13 mouse cellular contexts compared by ENCODE assay signal in genomic region chr2:83669988-83670387, GRCm38 (mm10). TPM values are rescaled to one million over a fixed set of nuclear protein-coding genes. Genes with fewer than 3 reads are reported as not detected.
DNase-seq lines count a peak whose midpoint lies in the region; TF ChIP-seq lines count a peak whose summit lies in the region.
"Had no signal": no experiment of that assay in that cellular context is flagged by ENCODE, and none has a peak within 500 bp of the region (broad histone marks: within the 10 kb centered on the region; RNA-seq: fewer than 3 reads in every experiment).

No protein-coding gene starts in this region.

- no peak overlapping the region for H3K4me3 ChIP-seq in gastrocnemius, adult 2 months
- no peak overlapping the region for H3K4me3 ChIP-seq in layer of hippocampus, adult 2 months
- H3K4me3 ChIP-seq in MEL (ENCODE audit: control insufficient read depth in 1 of 2, insufficient read depth in 1 of 2, low read depth in 2 of 2, low read length in 2 of 2) = no peak overlapping the region
- H3K4me3 ChIP-seq: heart, embryonic 13.5 days; hindbrain, embryonic 12.5 days; liver, embryonic 13.5 days; myocyte had no signal

- H3K9me3 ChIP-seq in MEL (replicated peaks; ENCODE audit: insufficient read depth, low read length) = no peaks in the 10 kb centered on the region
- H3K9me3 ChIP-seq: heart, embryonic 13.5 days; hindbrain, embryonic 12.5 days; liver, embryonic 13.5 days had no signal

- TF ChIP-seq RAD21 in MEL (IDR thresholded peaks at IDR 0.05; ENCODE audit: low read depth, low read length) = no peak

- TF ChIP-seq EP300 in MEL (IDR thresholded peaks at IDR 0.05; ENCODE audit: low read depth in 1 of 2, low read length in 2 of 2) = no peak

- DNase-seq in gastrocnemius, adult 2 months = no peak
- no peak for DNase-seq in gastrocnemius, postnatal 25 days
- DNase-seq in layer of hippocampus, adult 2 months (ENCODE audit: low spot score in 2 of 2) = no peak
- DNase-seq in layer of hippocampus, adult 11-12 months (ENCODE audit: low spot score) = no peak
- DNase-seq in 3T3-L1 (ENCODE audit: low read depth, low spot score) (peak; percentile 48), MEL (ENCODE audit: low read depth, low spot score) (no peak)
- DNase-seq in T-cell, adult 2 months (ENCODE audit: low spot score) = no peak
- DNase-seq in gastrocnemius, postnatal 36 days = no peak
- DNase-seq: liver, embryonic 13.5 days; thymus, postnatal 36 days had no signal

- H3K36me3 ChIP-seq in MEL (ENCODE audit: control insufficient read depth in 1 of 2, insufficient read depth in 2 of 2, low read length in 2 of 2) = peaks cover 0 to 15% of the 10 kb centered on the region in 2 experiments; a peak in 2 of 4 replicates

- TF ChIP-seq CTCF in gastrocnemius, adult 2 months (IDR thresholded peaks at IDR 0.05) = peak; percentile 26; the same call in 1 of the 2 replicates
- TF ChIP-seq CTCF in layer of hippocampus, adult 2 months (conservative IDR thresholded peaks at IDR 0.05) = peak; percentile 48
- peak in 2 of 3 experiments; percentile 17 to 23; a peak in 2 of 6 replicates for TF ChIP-seq CTCF in MEL (IDR thresholded peaks at IDR 0.05 in 2 of 3, conservative IDR thresholded peaks at IDR 0.05 in 1 of 3; ENCODE audit: control insufficient read depth in 1 of 3, insufficient read depth in 1 of 3, low read depth in 2 of 3, low read length in 3 of 3, poor library complexity in 1 of 3, severe bottlenecking in 1 of 3)

- H3K27ac ChIP-seq in gastrocnemius, adult 2 months = no peak overlapping the region
- no peak overlapping the region for H3K27ac ChIP-seq in layer of hippocampus, adult 2 months
- H3K27ac ChIP-seq in MEL (ENCODE audit: control insufficient read depth, low read depth, low read length) = no peak overlapping the region
- H3K27ac ChIP-seq: heart, embryonic 13.5 days; hindbrain, embryonic 12.5 days; liver, embryonic 13.5 days had no signal

- no peaks in the 10 kb centered on the region for H3K79me2 ChIP-seq in MEL (ENCODE audit: control insufficient read depth, insufficient read depth, low read length, poor library complexity)

- intact Hi-C loops in gastrocnemius, adult 2 months (cut with DNase I) = no loop called here
- intact Hi-C loops in gastrocnemius, postnatal 36 days (cut with DNase I) = no loop called here

- TF ChIP-seq POLR2A in MEL (IDR thresholded peaks at IDR 0.05; ENCODE audit: control insufficient read depth in 1 of 2, insufficient read depth in 1 of 2, low read depth in 1 of 2, low read length in 2 of 2, poor library complexity in 1 of 2) = no peak

- no peaks in the 10 kb centered on the region for H3K4me1 ChIP-seq in MEL (ENCODE audit: control insufficient read depth in 1 of 2, insufficient read depth in 2 of 2, low read length in 2 of 2)
- H3K4me1 ChIP-seq: liver, embryonic 13.5 days had no signal

- no peaks in the 10 kb centered on the region for H3K27me3 ChIP-seq in MEL (ENCODE audit: control insufficient read depth in 1 of 2, insufficient read depth in 2 of 2, low read length in 2 of 2)
- H3K27me3 ChIP-seq: heart, embryonic 13.5 days; hindbrain, embryonic 12.5 days; liver, embryonic 13.5 days had no signal

- no peak overlapping the region for H3K9ac ChIP-seq in MEL (ENCODE audit: control insufficient read depth, low read depth, low read length, poor library complexity, severe bottlenecking)
- H3K9ac ChIP-seq: heart, embryonic 13.5 days; hindbrain, embryonic 12.5 days; liver, embryonic 13.5 days had no signal

TF ChIP-seq in MEL, 35 proteins besides CTCF, POLR2A, EP300 and RAD21:
- TF ChIP-seq MYC (IDR thresholded peaks at IDR 0.05; ENCODE audit: low read depth, low read length) (no peak), ETS1 (IDR thresholded peaks at IDR 0.05; ENCODE audit: low read depth, low read length) (no peak), E2F4 (IDR thresholded peaks at IDR 0.05; ENCODE audit: borderline replicate concordance, low read depth, low read length) (no peak), SIN3A (IDR thresholded peaks at IDR 0.05; ENCODE audit: low read length) (no peak), POLR2AphosphoS5 (IDR thresholded peaks at IDR 0.05; ENCODE audit: borderline replicate concordance, low read depth, low read length) (no peak)

RNA-seq across cellular contexts. Expression of gene Zc3h15, which starts 25.8 kb away (rescaled TPM):
- 10 to 100 TPM; 69.0 to 70.8 TPM for total RNA-seq in gastrocnemius, adult 2 months (2021)
- total RNA-seq in gastrocnemius, postnatal 25 days (2021) = 10 to 100 TPM; 50.4 to 57.5 TPM
- total RNA-seq in layer of hippocampus, adult 2 months (2021) = 100 to 1,000 TPM; 131 to 134 TPM
- 144 and 163 TPM in 2 replicates for total RNA-seq in MEL (2012; rRNA removed)
- polyA plus RNA-seq in MEL (2012; ENCODE audit: insufficient read depth in 1 of 2, insufficient read length in 2 of 2, low read depth in 1 of 2, low replicate concordance in 2 of 2, missing spikeins in 1 of 2) = 100 to 1,000 TPM in 1 of 2 experiments, not detected in 1; 194 TPM
- total RNA-seq in gastrocnemius, postnatal 36 days (2021) = 10 to 100 TPM; 56.2 to 58.0 TPM

RNA-seq across cellular contexts. Expression of gene Itgav, which starts 54.2 kb away (rescaled TPM):
- 10 to 100 TPM; 33.2 to 43.9 TPM for total RNA-seq in gastrocnemius, adult 2 months (2021)
- total RNA-seq in gastrocnemius, postnatal 25 days (2021) = 10 to 100 TPM; 44.2 to 45.6 TPM
- 10 to 100 TPM; 68.7 to 69.5 TPM for total RNA-seq in layer of hippocampus, adult 2 months (2021)
- 6.5 and 9.7 TPM in 2 replicates for total RNA-seq in MEL (2012; rRNA removed)
- 1 to 10 TPM in 1 of 2 experiments, not detected in 1; 7.2 TPM for polyA plus RNA-seq in MEL (2012; ENCODE audit: insufficient read depth in 1 of 2, insufficient read length in 2 of 2, low read depth in 1 of 2, low replicate concordance in 2 of 2, missing spikeins in 1 of 2)
- total RNA-seq in gastrocnemius, postnatal 36 days (2021) = 10 to 100 TPM; 39.4 to 48.9 TPM
